Mouse (Mus musculus) G1E (cell line): Measurements from ENCODE around the gene Shld2.

Experiments used
- CTCF ChIP-seq: IDR thresholded peaks from 2 replicates; pipeline ENCODE4 v1.5.1; 2012; ENCODE audit warnings: low read depth, low read length, inconsistent platforms, mixed read lengths
- GATA1 ChIP-seq: IDR thresholded peaks from 2 replicates; pipeline ENCODE4 v1.6.1; 2012; ENCODE audit warnings: borderline replicate concordance, low read length, inconsistent platforms, mixed read lengths
- GATA2 ChIP-seq: IDR thresholded peaks from 2 replicates; pipeline ENCODE4 v1.6.1; 2012; ENCODE audit warnings: low read depth, low read length, inconsistent platforms, borderline replicate concordance

GRCm38 (mm10) chr14:34310234-34310965 is at the start of gene Shld2, which contains the start of gene Glud1:
- no peak for TF ChIP-seq CTCF
- TF ChIP-seq GATA1: no peak
- TF ChIP-seq GATA2: no peak
